In the genomic region with DNA sequence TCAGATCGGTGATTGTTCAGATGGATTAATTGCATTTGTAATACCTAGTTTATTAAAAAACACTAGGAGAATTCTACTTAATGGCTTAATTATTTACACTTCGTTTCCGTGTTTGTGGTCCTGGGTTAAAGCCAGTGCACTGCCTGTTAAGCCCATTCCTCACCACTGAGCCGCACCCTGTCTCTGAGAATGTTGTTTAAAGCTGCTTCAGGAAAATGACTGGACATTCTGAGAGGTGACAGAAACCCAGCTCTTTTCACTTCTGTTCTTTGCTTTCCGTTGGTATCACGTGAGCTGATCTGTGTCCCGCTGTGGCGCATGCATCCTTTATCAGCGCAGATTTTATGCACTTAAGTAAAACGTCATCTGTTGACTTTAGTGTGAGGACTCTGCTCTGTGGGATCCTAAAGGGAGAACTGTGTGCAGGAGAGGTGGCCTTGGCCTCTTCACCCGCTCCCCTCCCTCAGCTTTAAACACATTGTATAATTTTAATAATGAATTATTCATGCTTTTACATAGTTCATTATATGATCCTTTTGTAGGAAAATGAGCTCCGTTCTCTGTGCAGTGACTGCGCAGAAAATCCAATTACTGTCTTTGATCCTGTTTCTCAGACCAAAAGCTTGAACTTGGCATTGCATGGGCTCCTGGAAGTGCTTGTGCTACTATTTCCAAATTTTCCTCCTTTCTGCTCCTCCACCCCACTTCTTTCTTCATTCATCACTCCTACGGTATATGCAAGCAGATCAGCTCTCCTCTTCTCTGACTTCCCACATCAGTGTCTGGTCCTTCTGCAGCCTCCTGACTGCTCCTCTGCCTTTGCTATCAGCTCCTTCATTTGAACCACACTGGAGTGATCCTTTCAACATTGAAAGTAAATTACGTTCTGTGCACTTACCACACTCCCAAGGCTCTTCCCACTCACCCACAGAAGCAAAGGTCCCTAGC, we compare ENCODE assay signal across 16 mouse cellular contexts.
A peak's percentile ranks its signal among the peaks of the same experiment; 100 is the strongest.
DNase-seq lines count a peak whose midpoint lies in the region; ATAC-seq and TF ChIP-seq lines count a peak whose summit lies in the region.
"Had no signal": no experiment of that assay in that cellular context is flagged by ENCODE, and none has a peak within 500 bp of the region (broad histone marks: within the 10 kb centered on the region; RNA-seq: fewer than 3 reads in every experiment).

No protein-coding gene starts in this region.

- H3K36me3 ChIP-seq in forebrain, embryonic 11.5 days (ENCODE audit: control insufficient read depth, insufficient read depth, low read length), result no peaks in the 10 kb centered on the region
- no peaks in the 10 kb centered on the region for H3K36me3 ChIP-seq in forebrain, embryonic 10.5 days (replicated peaks)
- H3K36me3 ChIP-seq in hindbrain, embryonic 11.5 days (ENCODE audit: control insufficient read depth, insufficient read depth, low read length), result no peaks in the 10 kb centered on the region
- H3K36me3 ChIP-seq in midbrain, embryonic 13.5 days, result no peaks in the 10 kb centered on the region
- H3K36me3 ChIP-seq: liver, embryonic 12.5 days; lung, embryonic 15.5 days had no signal

- H3K27ac ChIP-seq in forebrain, embryonic 11.5 days (ENCODE audit: low read depth, low read length), result no peak overlapping the region
- no peak overlapping the region for H3K27ac ChIP-seq in forebrain, embryonic 10.5 days
- H3K27ac ChIP-seq in cortical plate, adult 2 months (ENCODE audit: insufficient read depth, low read length), result no peak overlapping the region
- H3K27ac ChIP-seq in hindbrain, embryonic 11.5 days (ENCODE audit: low read depth, low read length), result no peak overlapping the region
- H3K27ac ChIP-seq in midbrain, embryonic 13.5 days, result peak overlapping the region; percentile 71
- H3K27ac ChIP-seq: liver, embryonic 12.5 days; lung, embryonic 15.5 days; macrophage had no signal

- TF ChIP-seq CTCF in cortical plate, adult 2 months (IDR thresholded peaks at IDR 0.05; ENCODE audit: extremely low read depth, insufficient read depth, low read length), result no peak

- no peak for DNase-seq in forebrain, embryonic 11.5 days (ENCODE audit: low spot score)
- DNase-seq in forebrain, embryonic 10.5 days (ENCODE audit: extremely low spot score, low spot score), result no peak
- no peak for DNase-seq in hindbrain, embryonic 11.5 days (ENCODE audit: low spot score)
- no peak for DNase-seq in spleen, postnatal 36 days (ENCODE audit: low spot score in 2 of 2)
- no peak for DNase-seq in right cerebral cortex, adult 2 months (ENCODE audit: low spot score in 2 of 2)
- DNase-seq: adrenal gland, postnatal 14 days; cerebellum, adult 8-10 months; gastrocnemius, postnatal 14 days; heart, postnatal 14 days; retina, postnatal 1 day had no signal

- H3K9me3 ChIP-seq in forebrain, embryonic 11.5 days (ENCODE audit: control insufficient read depth, low read length), result no peaks in the 10 kb centered on the region
- no peaks in the 10 kb centered on the region for H3K9me3 ChIP-seq in forebrain, embryonic 10.5 days
- no peaks in the 10 kb centered on the region for H3K9me3 ChIP-seq in hindbrain, embryonic 11.5 days (ENCODE audit: control insufficient read depth, low read length)
- H3K9me3 ChIP-seq in midbrain, embryonic 13.5 days, result no peaks in the 10 kb centered on the region
- H3K9me3 ChIP-seq: liver, embryonic 12.5 days; lung, embryonic 15.5 days had no signal

- H3K9ac ChIP-seq in forebrain, embryonic 11.5 days (ENCODE audit: low read length), result no peak overlapping the region
- no peak overlapping the region for H3K9ac ChIP-seq in hindbrain, embryonic 11.5 days (ENCODE audit: low read depth, low read length)
- H3K9ac ChIP-seq in midbrain, embryonic 13.5 days (replicated peaks), result no peak overlapping the region
- H3K9ac ChIP-seq: liver, embryonic 12.5 days; lung, embryonic 15.5 days had no signal

- H3K4me2 ChIP-seq in forebrain, embryonic 11.5 days (ENCODE audit: low read depth, low read length, severe bottlenecking), result no peak overlapping the region
- H3K4me2 ChIP-seq in hindbrain, embryonic 11.5 days (replicated peaks; ENCODE audit: low read depth, low read length), result no peak overlapping the region
- H3K4me2 ChIP-seq in midbrain, embryonic 13.5 days (replicated peaks), result peak overlapping the region; percentile 29
- H3K4me2 ChIP-seq: liver, embryonic 12.5 days; lung, embryonic 15.5 days had no signal

- H3K4me1 ChIP-seq in forebrain, embryonic 11.5 days (replicated peaks; ENCODE audit: control insufficient read depth, insufficient read depth, low read length), result no peaks in the 10 kb centered on the region
- peaks cover 9% of the 10 kb centered on the region; the same call in 1 of the 2 replicates for H3K4me1 ChIP-seq in forebrain, embryonic 10.5 days
- no peaks in the 10 kb centered on the region for H3K4me1 ChIP-seq in cortical plate, adult 2 months (ENCODE audit: control insufficient read depth, insufficient read depth, low read length)
- no peaks in the 10 kb centered on the region for H3K4me1 ChIP-seq in hindbrain, embryonic 11.5 days (replicated peaks; ENCODE audit: control insufficient read depth, insufficient read depth, low read length)
- H3K4me1 ChIP-seq in midbrain, embryonic 13.5 days (replicated peaks), result peaks cover 24% of the 10 kb centered on the region
- H3K4me1 ChIP-seq: liver, embryonic 12.5 days; lung, embryonic 15.5 days had no signal

- WGBS in forebrain, embryonic 11.5 days, result 63% methylated on average over 15 of the region's 15 CpGs
- 83% methylated on average over 15 of the region's 15 CpGs for WGBS in forebrain, embryonic 10.5 days
- WGBS in hindbrain, embryonic 11.5 days, result 72% methylated on average over 15 of the region's 15 CpGs
- 33% methylated on average over 15 of the region's 15 CpGs for WGBS in midbrain, embryonic 13.5 days

- H3K4me3 ChIP-seq in forebrain, embryonic 11.5 days (ENCODE audit: low read depth, low read length), result no peak overlapping the region
- no peak overlapping the region for H3K4me3 ChIP-seq in forebrain, embryonic 10.5 days
- peak overlapping the region; percentile 36 for H3K4me3 ChIP-seq in cortical plate, adult 2 months (ENCODE audit: insufficient read depth, low read length)
- no peak overlapping the region for H3K4me3 ChIP-seq in hindbrain, embryonic 11.5 days (ENCODE audit: low read depth, low read length)
- H3K4me3 ChIP-seq in midbrain, embryonic 13.5 days (replicated peaks), result 0 out of 2 replicates have a peak overlapping the region, but pooled peaks have one; percentile 1
- H3K4me3 ChIP-seq: liver, embryonic 12.5 days; lung, embryonic 15.5 days had no signal

- ATAC-seq in forebrain, embryonic 11.5 days (replicated peaks; ENCODE audit: low FRiP score), result peak; percentile 61; the same call in 1 of the 2 replicates
- peak; percentile 27; the same call in 1 of the 2 replicates for ATAC-seq in hindbrain, embryonic 11.5 days (ENCODE audit: low FRiP score)
- ATAC-seq in midbrain, embryonic 13.5 days, result peak; percentile 83
- no peak for ATAC-seq in megakaryocyte, adult 5-6 weeks (ENCODE audit: poor library complexity, severe bottlenecking)
- ATAC-seq: liver, embryonic 12.5 days had no signal

- TF ChIP-seq POLR2A in cortical plate, adult 2 months (IDR thresholded peaks at IDR 0.05; ENCODE audit: extremely low read depth, insufficient read depth, low read length), result no peak

- H3K27me3 ChIP-seq in forebrain, embryonic 11.5 days (ENCODE audit: control insufficient read depth, insufficient read depth, low read length), result no peaks in the 10 kb centered on the region
- no peaks in the 10 kb centered on the region for H3K27me3 ChIP-seq in forebrain, embryonic 10.5 days (ENCODE audit: poor library complexity, severe bottlenecking)
- H3K27me3 ChIP-seq in hindbrain, embryonic 11.5 days (ENCODE audit: control insufficient read depth, insufficient read depth, low read length), result no peaks in the 10 kb centered on the region
- H3K27me3 ChIP-seq in midbrain, embryonic 13.5 days, result no peaks in the 10 kb centered on the region
- H3K27me3 ChIP-seq: liver, embryonic 12.5 days; lung, embryonic 15.5 days had no signal

Comparison
In these comparisons a context has a peak if more than half of its experiments do, and no peak if none do; other contexts are left out.
1. H3K4me3 ChIP-seq: peak in cortical plate, adult 2 months (single experiment) and midbrain, embryonic 13.5 days (single experiment); none in forebrain, embryonic 11.5 days (single experiment), forebrain, embryonic 10.5 days (single experiment) and hindbrain, embryonic 11.5 days (single experiment).